Mouse (Mus musculus) C2C12 (cell line): ENCODE measurements around the gene Mapk11.

ENCODE experiments used
- CEBPB ChIP-seq: IDR thresholded peaks from one replicate; pipeline ENCODE4 v1.6.1; 2011; ENCODE audit warnings: low read depth, mild to moderate bottlenecking, control low read depth, moderate library complexity
- CTCF ChIP-seq: IDR thresholded peaks from one replicate; pipeline ENCODE4 v1.5.1; 2011; ENCODE audit not compliant: control insufficient read depth, insufficient read depth, insufficient read length
- FOSL1 ChIP-seq: IDR thresholded peaks from one replicate; pipeline ENCODE4 v1.8.0; 2011; ENCODE audit warnings: mild to moderate bottlenecking, low read length; ENCODE audit not compliant: poor library complexity, insufficient read depth, severe bottlenecking
- MAX ChIP-seq: IDR thresholded peaks from one replicate; pipeline ENCODE4 v1.6.1; 2011; ENCODE audit warnings: mild to moderate bottlenecking, control low read depth
- MYOD1 ChIP-seq: IDR thresholded peaks from one replicate; pipeline ENCODE4 v1.6.1; 2011; ENCODE audit warnings: low read depth; ENCODE audit not compliant: control insufficient read depth, insufficient read length
- MYOG ChIP-seq: IDR thresholded peaks from one replicate; pipeline ENCODE4 v1.6.1; 2011; ENCODE audit not compliant: control insufficient read depth, insufficient read length; ENCODE audit errors: extremely low read depth
- USF1 ChIP-seq: IDR thresholded peaks from one replicate; pipeline ENCODE4 v1.6.1; 2011; ENCODE audit warnings: low read depth, mild to moderate bottlenecking, control low read depth, moderate library complexity

GRCm38 (mm10) chr15:89149271-89150040 is at the start of gene Mapk11:
- no peak for TF ChIP-seq CTCF
- peak; percentile 68 for TF ChIP-seq MAX
- TF ChIP-seq USF1: no peak
- no peak for TF ChIP-seq MYOG
- no peak for TF ChIP-seq MYOD1
- no peak for TF ChIP-seq CEBPB
- no peak for TF ChIP-seq FOSL1
